Mouse (Mus musculus): ENCODE data around the gene Gpr50. TPM values are rescaled to one million over a fixed set of nuclear protein-coding genes. Genes with fewer than 3 reads are reported as not detected.
A peak's percentile ranks its signal among the peaks of the same experiment; 100 is the strongest.

The Gpr50 gene
- 0.13 TPM in 1 of 2 replicates, not detected in the other for total RNA-seq (2017)

GRCm38 (mm10) chrX:71663374-71663773, at the start of gene Gpr50:
Gene Gpr50, plus strand, starts transcription at chrX:71663667.
- no peak for ATAC-seq (replicated peaks in 1 of 2; ENCODE audit: insufficient read depth in 1 of 2, low FRiP score in 2 of 2, low TSS enrichment in 1 of 2, low read depth in 1 of 2, poor library complexity in 2 of 2, severe bottlenecking in 2 of 2)

GRCm38 (mm10) chrX:71622286-71622685, 41.2 kb upstream of the Gpr50 start:
- peak; percentile 98 to 100 for ATAC-seq (replicated peaks in 1 of 2; ENCODE audit: insufficient read depth in 1 of 2, low FRiP score in 2 of 2, low TSS enrichment in 1 of 2, low read depth in 1 of 2, poor library complexity in 2 of 2, severe bottlenecking in 2 of 2)

DNA sequence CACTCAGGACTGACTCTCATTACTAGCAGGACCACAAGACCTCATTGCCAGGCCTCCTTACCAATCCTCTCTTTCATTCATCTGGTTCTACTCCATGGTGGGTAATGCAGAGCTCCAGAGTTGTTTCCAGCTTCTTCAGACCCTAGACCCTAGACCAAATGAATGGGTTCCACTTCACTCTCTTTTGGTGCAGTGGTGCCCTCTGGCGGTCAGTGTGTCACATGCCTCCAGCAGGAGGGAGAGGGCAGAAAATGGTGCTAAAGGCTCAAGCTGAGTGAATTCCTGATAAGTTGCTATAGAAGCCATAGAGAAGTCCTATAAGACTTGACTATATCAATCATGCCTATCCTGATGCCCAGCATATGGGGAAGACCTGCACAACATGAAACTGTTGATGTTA, 39.6 kb upstream of the Gpr50 start:
- peak in 1 of 2 experiments; percentile 74; a peak in 2 of 4 replicates for ATAC-seq (replicated peaks in 1 of 2; ENCODE audit: insufficient read depth in 1 of 2, low FRiP score in 2 of 2, low TSS enrichment in 1 of 2, low read depth in 1 of 2, poor library complexity in 2 of 2, severe bottlenecking in 2 of 2)

DNA sequence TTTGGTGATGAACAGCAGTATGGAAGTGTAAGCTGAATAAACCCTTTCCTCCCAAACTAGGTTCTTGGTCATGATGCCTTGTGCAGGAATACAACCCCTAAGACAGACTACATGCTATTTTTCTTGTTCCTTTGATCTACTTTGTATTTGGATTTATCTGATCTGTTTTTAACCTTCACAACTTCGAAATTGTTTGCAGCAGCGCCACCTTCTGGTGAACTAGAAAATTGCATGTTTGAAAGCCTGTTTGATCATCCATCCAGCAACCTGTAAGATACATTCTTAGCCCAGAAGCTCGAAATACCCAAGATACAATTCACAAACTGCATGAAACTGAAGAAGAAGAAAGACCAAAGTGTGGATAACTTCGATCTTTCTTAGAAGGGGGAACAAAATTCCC, 35.2 kb upstream of the Gpr50 start:
- ATAC-seq (replicated peaks in 1 of 2; ENCODE audit: insufficient read depth in 1 of 2, low FRiP score in 2 of 2, low TSS enrichment in 1 of 2, low read depth in 1 of 2, poor library complexity in 2 of 2, severe bottlenecking in 2 of 2): no peak

- no peak for ATAC-seq (replicated peaks in 1 of 2; ENCODE audit: insufficient read depth in 1 of 2, low FRiP score in 2 of 2, low TSS enrichment in 1 of 2, low read depth in 1 of 2, poor library complexity in 2 of 2, severe bottlenecking in 2 of 2)
These were observed 32.8 kb upstream of the Gpr50 start for GRCm38 (mm10) chrX:71630709-71631108.

GRCm38 (mm10) chrX:71631130-71631529, 32.3 kb upstream of the Gpr50 start:
- ATAC-seq (replicated peaks in 1 of 2; ENCODE audit: insufficient read depth in 1 of 2, low FRiP score in 2 of 2, low TSS enrichment in 1 of 2, low read depth in 1 of 2, poor library complexity in 2 of 2, severe bottlenecking in 2 of 2): no peak

DNA sequence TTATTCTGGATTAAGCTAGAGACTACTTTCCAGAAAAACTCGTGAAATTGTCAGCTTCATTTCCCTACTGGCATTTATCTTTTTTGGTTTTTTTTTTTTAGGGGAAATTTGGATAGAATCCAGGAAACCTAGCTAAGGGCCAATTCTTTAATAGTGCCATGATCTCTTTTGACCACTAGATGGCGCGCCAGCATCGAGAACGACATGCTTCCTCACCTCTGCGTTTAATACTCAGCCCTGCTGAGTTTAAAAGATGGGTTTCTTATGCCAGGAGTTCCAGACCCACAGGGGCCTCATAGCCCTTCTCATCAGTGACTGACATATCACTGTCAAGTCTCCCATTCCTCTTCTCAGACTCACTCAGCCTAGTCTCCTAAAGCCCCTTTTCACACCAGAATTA, 15.5 kb upstream of the Gpr50 start:
- no peak; a peak in 1 of 4 replicates for ATAC-seq (replicated peaks in 1 of 2; ENCODE audit: insufficient read depth in 1 of 2, low FRiP score in 2 of 2, low TSS enrichment in 1 of 2, low read depth in 1 of 2, poor library complexity in 2 of 2, severe bottlenecking in 2 of 2)

GRCm38 (mm10) chrX:71648434-71648833, 15.0 kb upstream of the Gpr50 start:
- no peak for ATAC-seq (replicated peaks in 1 of 2; ENCODE audit: insufficient read depth in 1 of 2, low FRiP score in 2 of 2, low TSS enrichment in 1 of 2, low read depth in 1 of 2, poor library complexity in 2 of 2, severe bottlenecking in 2 of 2)

- ATAC-seq (replicated peaks in 1 of 2; ENCODE audit: insufficient read depth in 1 of 2, low FRiP score in 2 of 2, low TSS enrichment in 1 of 2, low read depth in 1 of 2, poor library complexity in 2 of 2, severe bottlenecking in 2 of 2): 0 out of 4 replicates have a peak, but pooled peaks of 1 of the 2 experiments have one; percentile 7
These were observed 14.5 kb upstream of the Gpr50 start for GRCm38 (mm10) chrX:71648848-71649454.

GRCm38 (mm10) chrX:71649993-71650392, 13.5 kb upstream of the Gpr50 start:
- no peak for ATAC-seq (replicated peaks in 1 of 2; ENCODE audit: insufficient read depth in 1 of 2, low FRiP score in 2 of 2, low TSS enrichment in 1 of 2, low read depth in 1 of 2, poor library complexity in 2 of 2, severe bottlenecking in 2 of 2)

DNA sequence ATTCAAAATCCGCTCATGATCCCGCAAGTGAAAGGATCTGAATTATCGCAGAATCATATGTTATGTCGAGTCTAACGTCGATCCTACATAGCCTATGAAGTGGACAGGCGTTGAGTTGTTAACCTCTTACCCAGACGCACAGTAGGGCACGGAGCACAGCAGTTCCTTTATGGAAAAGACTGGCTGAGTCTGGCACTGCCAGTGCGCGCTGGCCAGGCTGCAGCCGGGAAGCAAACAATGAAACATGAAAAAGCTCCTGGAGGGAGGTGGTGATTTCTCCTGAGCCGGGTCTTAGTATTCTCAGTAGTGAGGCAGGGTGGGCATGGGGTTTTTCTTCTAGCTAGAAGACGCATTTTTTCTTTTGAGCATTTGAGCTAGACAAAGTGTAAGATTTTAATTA, 1.7 kb upstream of the Gpr50 start:
- ATAC-seq (replicated peaks in 1 of 2; ENCODE audit: insufficient read depth in 1 of 2, low FRiP score in 2 of 2, low TSS enrichment in 1 of 2, low read depth in 1 of 2, poor library complexity in 2 of 2, severe bottlenecking in 2 of 2): no peak

DNA sequence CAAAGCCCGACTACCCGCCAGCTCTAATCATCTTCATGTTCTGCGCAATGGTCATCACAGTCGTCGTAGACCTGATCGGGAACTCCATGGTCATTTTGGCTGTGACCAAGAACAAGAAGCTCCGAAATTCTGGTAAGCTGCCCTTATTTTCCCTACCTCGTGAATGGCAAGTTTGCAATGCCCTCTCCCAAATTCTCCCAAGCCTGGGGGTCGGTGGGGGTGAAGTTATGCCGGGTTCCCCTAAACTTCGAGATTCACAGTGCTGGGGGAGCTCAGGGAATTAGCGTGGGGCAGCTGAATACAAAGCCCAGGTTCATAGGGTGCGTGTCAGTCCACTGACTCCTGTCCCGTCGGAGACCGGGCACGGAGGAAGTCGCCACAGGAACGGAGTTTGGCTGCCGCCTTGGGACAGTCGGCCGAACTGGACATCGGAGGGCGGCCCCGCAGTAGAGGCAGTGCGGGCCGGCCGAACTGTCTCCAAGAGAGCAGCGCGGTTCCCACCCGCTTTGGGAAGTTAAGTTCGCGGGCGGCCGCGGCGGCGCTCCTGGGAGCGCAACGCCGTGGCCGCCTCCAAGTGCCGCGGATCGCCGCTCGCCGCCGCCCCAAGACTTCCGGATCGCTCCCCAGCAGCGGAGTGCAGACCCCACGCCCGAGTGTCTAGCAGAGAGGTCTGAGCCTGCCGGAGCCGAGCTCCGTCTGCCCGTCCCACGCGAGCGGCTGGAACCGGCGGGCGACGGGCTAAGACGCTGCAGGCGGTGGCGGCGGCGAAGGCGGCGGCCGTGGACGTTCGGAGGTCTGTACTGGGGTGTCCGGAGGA, 612 bp downstream of the Gpr50 start:
- no peak for ATAC-seq (replicated peaks in 1 of 2; ENCODE audit: insufficient read depth in 1 of 2, low FRiP score in 2 of 2, low TSS enrichment in 1 of 2, low read depth in 1 of 2, poor library complexity in 2 of 2, severe bottlenecking in 2 of 2)

- no peak for ATAC-seq (replicated peaks in 1 of 2; ENCODE audit: insufficient read depth in 1 of 2, low FRiP score in 2 of 2, low TSS enrichment in 1 of 2, low read depth in 1 of 2, poor library complexity in 2 of 2, severe bottlenecking in 2 of 2)
These were observed 1.2 kb downstream of the Gpr50 start for GRCm38 (mm10) chrX:71664688-71665026.

- ATAC-seq (replicated peaks in 1 of 2; ENCODE audit: insufficient read depth in 1 of 2, low FRiP score in 2 of 2, low TSS enrichment in 1 of 2, low read depth in 1 of 2, poor library complexity in 2 of 2, severe bottlenecking in 2 of 2): no peak
These were observed 6.8 kb downstream of the Gpr50 start for GRCm38 (mm10) chrX:71670254-71670653.

- ATAC-seq (replicated peaks in 1 of 2; ENCODE audit: insufficient read depth in 1 of 2, low FRiP score in 2 of 2, low TSS enrichment in 1 of 2, low read depth in 1 of 2, poor library complexity in 2 of 2, severe bottlenecking in 2 of 2): no peak
These were observed 37.5 kb downstream of the Gpr50 start for GRCm38 (mm10) chrX:71700817-71701469.
